Mouse (Mus musculus) NIH3T3 (cell line): ENCODE data around the gene Cd3e.

ENCODE experiments used
- DNase-seq: peaks from one replicate; pipeline ENCODE4 v3.0.0-alpha.2; 2012; ENCODE audit warnings: low read depth

The Cd3e gene

GRCm38 (mm10) chr9:45015841-45016240 is 6.4 kb upstream of the Cd3e start:
- no peak for DNase-seq

- DNase-seq, result no peak
Observed at GRCm38 (mm10) chr9:45014879-45015278, 5.5 kb upstream of the Cd3e start.

GRCm38 (mm10) chr9:45011291-45011690 is 1.9 kb upstream of the Cd3e start:
- DNase-seq, result no peak

GRCm38 (mm10) chr9:45010461-45010860 is 1.0 kb upstream of the Cd3e start:
- DNase-seq, result no peak

- DNase-seq, result no peak
Observed at GRCm38 (mm10) chr9:45008342-45008741, 1.1 kb downstream of the Cd3e start.

GRCm38 (mm10) chr9:45007404-45007803 is 2.0 kb downstream of the Cd3e start:
- DNase-seq, result no peak

GRCm38 (mm10) chr9:45000249-45000648 is 9.2 kb downstream of the Cd3e start:
- DNase-seq, result no peak

GRCm38 (mm10) chr9:44999776-45000175 is 9.7 kb downstream of the Cd3e start:
- no peak for DNase-seq

GRCm38 (mm10) chr9:44999171-44999570 is 10.3 kb downstream of the Cd3e start:
- no peak for DNase-seq

- DNase-seq, result no peak
Observed at GRCm38 (mm10) chr9:44998138-44998537, 11.3 kb downstream of the Cd3e start.

- DNase-seq, result no peak
Observed at GRCm38 (mm10) chr9:44996590-44996989, 12.8 kb downstream of the Cd3e start.

GRCm38 (mm10) chr9:44994962-44995361 is 14.5 kb downstream of the Cd3e start:
- DNase-seq, result no peak

GRCm38 (mm10) chr9:44993268-44993667 is 16.2 kb downstream of the Cd3e start:
- peak; percentile 45 for DNase-seq

GRCm38 (mm10) chr9:44992271-44992670 is 17.2 kb downstream of the Cd3e start:
- peak; percentile 8 for DNase-seq

GRCm38 (mm10) chr9:44991821-44992220 is 17.6 kb downstream of the Cd3e start:
- no peak for DNase-seq

GRCm38 (mm10) chr9:44986976-44987375 is 22.5 kb downstream of the Cd3e start:
- no peak for DNase-seq

- DNase-seq, result no peak
Observed at GRCm38 (mm10) chr9:44986242-44986781, 23.1 kb downstream of the Cd3e start.

GRCm38 (mm10) chr9:44985721-44986161 is 23.7 kb downstream of the Cd3e start:
- no peak for DNase-seq

- no peak for DNase-seq
Observed at GRCm38 (mm10) chr9:44983001-44983400, 26.4 kb downstream of the Cd3e start.

- no peak for DNase-seq
Observed at GRCm38 (mm10) chr9:44982531-44982930, 26.9 kb downstream of the Cd3e start.

- no peak for DNase-seq
Observed at GRCm38 (mm10) chr9:44982081-44982480, 27.3 kb downstream of the Cd3e start.

GRCm38 (mm10) chr9:44981676-44982075 is 27.8 kb downstream of the Cd3e start, which contains the start of gene Cd3d:
TSS of gene Cd3d (plus strand) at chr9:44981786.
- no peak for DNase-seq

- no peak for DNase-seq
Observed at GRCm38 (mm10) chr9:44981104-44981503, 28.3 kb downstream of the Cd3e start.

GRCm38 (mm10) chr9:44980242-44980641 is 29.2 kb downstream of the Cd3e start, which contains the start of gene Cd3g:
TSS of gene Cd3g (minus strand) at chr9:44980431.
- no peak for DNase-seq
